Mouse (Mus musculus) limb, embryonic 10.5 days (tissue): Measurements from ENCODE around the gene Catspere2. TPM values are rescaled to one million over a fixed set of nuclear protein-coding genes. Genes with fewer than 3 reads are reported as not detected.
"Not testable (repeated sequence)": the region's sequence is repeated elsewhere in the genome, so short reads cannot be mapped to it uniquely, and the experiment has no call there.

ENCODE experiments used
- DNase-seq: peaks from one replicate; pipeline ENCODE4 v3.0.0-alpha.2; 2017; ENCODE audit warnings: low spot score
- H3K27ac ChIP-seq: fragments of 300-500 bp; sonication (generic); 2 replicates; pipeline ENCODE4 v1.5.1; 2016; ENCODE audit warnings: mild to moderate bottlenecking
- H3K27me3 ChIP-seq: fragments of 300-500 bp; sonication (generic); 2 replicates; pipeline ENCODE4 v1.6.1; 2016; ENCODE audit warnings: low read depth, mild to moderate bottlenecking; ENCODE audit not compliant: poor library complexity, severe bottlenecking
- H3K36me3 ChIP-seq: fragments of 300-500 bp; sonication (generic); 2 replicates; pipeline ENCODE4 v1.6.1; 2016; ENCODE audit warnings: mild to moderate bottlenecking, moderate library complexity
- H3K4me1 ChIP-seq: fragments of 300-500 bp; sonication (generic); 2 replicates; pipeline ENCODE4 v1.6.1; 2016
- H3K4me3 ChIP-seq: fragments of 300-500 bp; sonication (generic); 2 replicates; pipeline ENCODE4 v1.5.1; 2016; ENCODE audit warnings: mild to moderate bottlenecking, moderate library complexity
- H3K9me3 ChIP-seq: fragments of 300-500 bp; sonication (generic); replicated peaks from 2 replicates; pipeline ENCODE4 v1.6.1; 2016; ENCODE audit warnings: mild to moderate bottlenecking
- WGBS: fragments of 180-500 bp; shearing (Covaris S2); methylation state at CpG from one replicate; pipeline ENCODE4 v1.1.7; 2016; 5-methylcytosine and 5-hydroxymethylcytosine counted together
- polyA plus RNA-seq: library from polyadenylated mRNA; unstranded; fragments of >200 nt; fragmentation: Nextera tagmentation; extraction: Ambion mirVana; gene quantifications from 2 replicates; pipeline ENCODE4 v1.2.1, GENCODE M21; 2016

Catspere2 gene
- polyA plus RNA-seq, 1 experiment from 2014 or later: 0.08 TPM

DNA sequence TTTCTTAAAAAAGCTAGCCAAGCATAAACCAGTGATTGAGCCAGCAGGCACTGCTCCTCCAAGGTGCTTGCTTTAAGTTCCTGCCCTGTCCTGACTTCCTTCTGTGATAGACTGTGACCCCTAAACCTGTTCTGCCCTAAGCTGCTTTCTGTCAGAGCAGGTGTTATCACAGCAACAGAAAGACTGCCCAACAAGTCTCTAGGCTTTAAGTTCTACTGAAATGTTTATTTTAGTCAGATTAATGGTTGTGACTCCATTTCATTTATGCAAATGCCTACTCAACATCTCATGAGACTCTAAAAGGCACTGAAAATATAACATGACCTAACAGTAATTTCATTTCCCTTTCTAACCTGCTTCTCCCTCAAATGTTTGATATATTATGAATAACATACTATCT, 202.4 kb downstream of the Catspere2 start:
- Histone ChIP-seq H3K4me1 (peaks cover 13% of the 10 kb centered on the region), H3K27me3 (no peaks in the 10 kb centered on the region), H3K27ac (no peak overlapping the region), H3K9me3 (no peaks in the 10 kb centered on the region), H3K36me3 (no peaks in the 10 kb centered on the region), H3K4me3 (no peak overlapping the region)
- DNase-seq: no peak

DNA sequence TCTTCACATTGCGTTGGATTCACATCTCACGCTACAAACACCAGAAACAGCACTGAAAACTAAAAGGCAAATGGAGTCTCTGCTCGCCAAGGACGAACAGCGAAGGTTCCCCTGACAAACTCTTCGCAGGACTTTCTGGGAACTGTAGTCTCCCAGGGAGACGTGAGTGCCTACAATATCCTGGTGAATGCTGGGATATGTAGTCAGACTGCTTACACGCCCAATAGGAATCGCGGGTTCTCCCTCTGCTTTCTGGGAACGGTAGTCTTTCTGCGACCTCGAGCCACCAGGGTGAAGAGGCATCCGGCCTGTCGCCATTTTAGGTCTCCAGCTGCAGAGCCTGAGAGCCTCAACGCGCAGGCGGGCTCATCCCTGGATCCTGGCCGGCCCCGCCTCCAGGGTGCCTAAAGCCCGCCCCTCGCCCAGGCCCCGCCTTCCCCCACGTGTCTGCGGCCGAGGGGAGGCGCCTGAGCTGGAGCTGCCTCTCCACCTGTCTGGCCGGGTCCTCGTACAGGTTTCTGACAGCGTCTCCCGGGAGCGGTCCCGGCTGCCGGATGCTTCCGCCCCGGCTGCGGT, 204.1 kb downstream of the Catspere2 start, which contains the start of gene Desi2:
Desi2 (plus strand) TSS at position 202 of the 576 bp plus-strand sequence.
- H3K27me3 ChIP-seq, H3K9me3 ChIP-seq, H3K36me3 ChIP-seq: not testable (repeated sequence)
- Histone ChIP-seq H3K4me3 (peak within 1 kb of the TSS; percentile 60), H3K4me1 (peaks cover 13% of the 10 kb centered on the region), H3K27ac (peak within 1 kb of the TSS; percentile 78)
- peak; percentile 85 for DNase-seq
- under 1% methylated on average over 37 of the region's 37 CpGs for WGBS

DNA sequence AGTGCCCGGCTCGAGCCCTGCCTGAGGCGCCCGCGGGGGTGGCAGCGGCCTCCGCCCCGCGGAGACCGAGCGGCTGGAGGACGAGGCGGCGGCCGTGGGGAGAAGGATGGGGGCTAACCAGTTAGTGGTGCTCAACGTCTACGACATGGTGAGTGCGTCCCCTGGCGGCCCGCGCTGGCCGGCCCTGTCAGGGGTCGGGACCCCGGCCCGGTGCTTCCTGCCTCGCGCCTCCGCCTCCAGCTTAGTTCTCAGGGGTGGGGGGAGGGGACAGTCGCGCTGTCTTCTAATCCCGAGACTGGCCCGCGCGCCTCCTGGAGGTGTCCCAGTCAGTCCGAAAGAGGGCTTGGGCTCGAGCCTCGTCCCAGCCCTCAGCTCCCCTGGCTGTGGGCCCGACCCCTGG, 204.6 kb downstream of the Catspere2 start:
- H3K36me3 ChIP-seq, H3K9me3 ChIP-seq, H3K27me3 ChIP-seq: not testable (repeated sequence)
- WGBS: 1% methylated on average over 25 of the region's 38 CpGs
- peaks cover 13% of the 10 kb centered on the region for H3K4me1 ChIP-seq
- H3K4me3 ChIP-seq: peak overlapping the region; percentile 60
- H3K27ac ChIP-seq: peak overlapping the region; percentile 78; the same call in 1 of the 2 replicates
- peak; percentile 76 for DNase-seq

DNA sequence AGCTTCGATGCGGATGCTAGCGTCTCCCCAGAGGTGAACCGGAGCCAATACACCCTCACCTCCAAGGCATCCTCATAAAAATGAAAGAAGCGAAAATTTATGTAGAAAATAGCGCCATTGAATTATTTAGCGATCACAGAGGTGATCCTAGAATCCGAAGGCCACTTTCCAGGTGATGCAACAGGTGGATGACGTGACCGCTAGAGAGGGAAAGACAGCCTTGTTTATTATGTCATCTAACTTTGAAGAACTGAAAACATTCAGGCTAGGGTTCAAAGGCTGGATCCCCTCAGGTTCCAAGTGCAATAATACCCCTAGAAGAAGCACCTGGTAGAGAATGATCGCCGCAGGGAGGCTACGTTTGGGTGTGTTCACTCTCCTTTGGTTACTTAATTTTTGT, 205.2 kb downstream of the Catspere2 start:
- DNase-seq: no peak
- Histone ChIP-seq H3K4me1 (peaks cover 13% of the 10 kb centered on the region), H3K36me3 (no peaks in the 10 kb centered on the region), H3K9me3 (no peaks in the 10 kb centered on the region), H3K27me3 (no peaks in the 10 kb centered on the region), H3K27ac (no peak overlapping the region), H3K4me3 (peak overlapping the region; percentile 47)
- 11% methylated on average over 13 of the region's 13 CpGs for WGBS

DNA sequence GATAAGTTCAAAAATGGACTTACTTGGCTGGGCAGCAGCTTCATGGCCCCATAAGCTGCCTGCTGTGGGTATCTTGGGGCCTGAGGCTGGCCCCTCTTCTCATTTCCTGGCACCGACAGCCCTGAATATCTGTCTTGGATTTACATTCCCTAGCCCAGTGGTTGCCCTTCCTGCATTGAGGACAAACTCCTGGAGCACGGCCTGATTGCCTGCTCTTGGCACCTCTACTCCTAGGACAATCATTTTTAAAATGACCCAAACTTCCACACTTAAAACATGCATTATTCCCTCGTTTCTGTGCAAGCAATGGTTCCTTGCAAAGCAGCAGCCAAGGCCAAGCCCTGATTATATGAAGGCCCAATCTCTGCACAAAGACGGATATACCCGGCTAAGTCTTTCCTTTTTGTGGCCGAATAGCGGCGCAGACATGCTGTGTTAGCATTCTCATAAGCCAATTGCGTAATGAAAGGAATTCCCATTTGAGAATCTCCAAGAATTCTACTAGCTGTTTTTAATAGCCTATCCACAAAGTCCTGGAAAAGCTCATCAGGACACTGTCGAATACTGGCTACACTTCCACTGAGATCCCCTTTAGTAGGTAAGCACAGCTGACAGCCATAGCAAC, 222.6 kb downstream of the Catspere2 start:
- H3K4me1 ChIP-seq: no peaks in the 10 kb centered on the region
- H3K36me3 ChIP-seq: no peaks in the 10 kb centered on the region
- 96% methylated on average over 10 of the region's 10 CpGs for WGBS
- no peak overlapping the region for H3K27ac ChIP-seq
- H3K27me3 ChIP-seq: no peaks in the 10 kb centered on the region
- H3K9me3 ChIP-seq: no peaks in the 10 kb centered on the region
- DNase-seq: no peak
- no peak overlapping the region for H3K4me3 ChIP-seq

DNA sequence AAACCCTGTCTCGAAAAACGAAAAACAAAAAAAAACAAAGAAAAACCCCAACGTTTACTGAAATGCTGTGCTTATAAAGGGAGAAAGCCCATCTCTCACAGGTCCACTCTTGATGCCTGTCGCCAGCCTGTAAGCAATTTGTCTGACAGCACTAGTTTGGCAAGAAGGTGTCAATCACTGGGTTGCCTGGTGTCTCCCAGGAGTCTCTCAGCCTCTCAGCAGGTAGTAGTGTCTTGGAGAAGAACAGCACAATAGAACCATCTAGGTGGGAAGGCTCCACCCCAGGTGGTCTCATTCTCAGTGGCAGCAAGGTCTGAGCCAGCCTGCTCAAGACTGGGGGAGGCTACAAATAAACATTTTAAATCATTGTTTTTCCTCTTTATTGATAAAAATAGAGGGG, 224.6 kb downstream of the Catspere2 start:
- 80% methylated on average over 4 of the region's 4 CpGs for WGBS
- not testable (repeated sequence) for H3K4me1 ChIP-seq, DNase-seq

DNA sequence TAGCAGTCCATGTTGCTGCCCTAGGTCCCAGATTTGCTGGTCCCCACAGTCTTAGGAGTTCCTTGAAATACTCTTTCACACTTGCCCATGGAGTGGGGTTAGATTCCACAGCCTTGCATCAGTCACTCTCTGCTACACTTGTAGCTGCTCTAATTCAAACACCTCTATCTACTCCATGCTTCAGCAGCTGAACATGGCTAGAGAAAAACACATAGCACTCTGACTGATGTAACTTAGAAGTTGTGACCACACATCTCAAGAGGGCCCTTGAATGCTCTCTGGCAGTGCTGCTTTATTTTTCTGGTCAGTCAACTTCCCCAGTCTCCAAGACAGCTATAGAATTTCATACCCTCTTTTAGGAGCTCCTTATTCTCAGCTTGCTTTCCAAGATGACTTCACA, 226.7 kb downstream of the Catspere2 start:
- no peak overlapping the region for H3K27ac ChIP-seq
- no peaks in the 10 kb centered on the region for H3K4me1 ChIP-seq
- DNase-seq: no peak

More for the DNA sequence above, 224.6 kb downstream of the Catspere2 start:
- not testable (repeated sequence) for H3K4me3 ChIP-seq, H3K27ac ChIP-seq, H3K9me3 ChIP-seq, H3K27me3 ChIP-seq, H3K36me3 ChIP-seq

DNA sequence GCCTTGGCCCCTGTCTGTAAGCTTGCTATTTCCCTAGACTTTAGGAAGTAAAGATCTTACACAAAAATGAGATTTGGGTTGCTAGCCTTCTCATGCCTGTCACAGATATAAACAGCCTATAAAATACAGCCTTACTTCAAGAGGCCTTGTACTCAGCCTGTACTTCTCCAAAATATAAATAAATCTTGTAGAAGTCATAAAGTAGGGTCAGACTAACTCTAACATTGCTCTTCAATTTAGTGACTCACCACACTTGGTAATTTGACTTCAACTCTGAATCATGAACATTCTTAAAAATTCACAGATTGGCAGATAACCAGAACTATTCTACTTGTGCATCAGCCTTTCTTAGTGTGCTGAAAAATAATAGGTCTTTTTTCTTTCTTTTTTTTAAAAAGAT, 233.9 kb downstream of the Catspere2 start:
- Histone ChIP-seq H3K36me3 (no peaks in the 10 kb centered on the region), H3K4me3 (no peak overlapping the region), H3K27ac (no peak overlapping the region), H3K4me1 (no peaks in the 10 kb centered on the region), H3K27me3 (no peaks in the 10 kb centered on the region), H3K9me3 (no peaks in the 10 kb centered on the region)
- no peak for DNase-seq

More for the DNA sequence above, 226.7 kb downstream of the Catspere2 start:
- Histone ChIP-seq H3K4me3 (no peak overlapping the region), H3K36me3 (no peaks in the 10 kb centered on the region), H3K27me3 (no peaks in the 10 kb centered on the region), H3K9me3 (no peaks in the 10 kb centered on the region)

DNA sequence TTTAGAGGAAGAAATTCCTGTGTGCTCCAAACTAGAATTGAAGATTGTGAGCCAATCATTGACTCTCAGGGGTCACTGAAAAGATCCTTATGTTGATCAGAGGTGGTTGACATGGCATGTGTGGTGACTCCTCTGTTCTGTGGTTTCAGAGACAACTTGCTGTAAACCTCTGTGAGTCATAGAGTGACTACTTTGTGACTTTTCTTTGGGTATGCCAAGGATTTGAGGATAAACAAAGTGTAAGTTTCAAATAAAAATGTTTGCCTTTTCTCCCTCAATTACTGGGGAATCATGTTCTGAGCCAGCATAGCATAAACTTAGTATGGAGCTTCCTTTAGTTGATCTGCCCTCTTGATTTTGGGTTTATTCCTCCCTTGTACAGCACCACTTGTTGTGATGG, 235.1 kb downstream of the Catspere2 start:
- Histone ChIP-seq H3K4me3 (no peak overlapping the region), H3K9me3 (no peaks in the 10 kb centered on the region), H3K36me3 (no peaks in the 10 kb centered on the region), H3K27ac (no peak overlapping the region), H3K27me3 (no peaks in the 10 kb centered on the region), H3K4me1 (no peaks in the 10 kb centered on the region)
- DNase-seq: no peak

DNA sequence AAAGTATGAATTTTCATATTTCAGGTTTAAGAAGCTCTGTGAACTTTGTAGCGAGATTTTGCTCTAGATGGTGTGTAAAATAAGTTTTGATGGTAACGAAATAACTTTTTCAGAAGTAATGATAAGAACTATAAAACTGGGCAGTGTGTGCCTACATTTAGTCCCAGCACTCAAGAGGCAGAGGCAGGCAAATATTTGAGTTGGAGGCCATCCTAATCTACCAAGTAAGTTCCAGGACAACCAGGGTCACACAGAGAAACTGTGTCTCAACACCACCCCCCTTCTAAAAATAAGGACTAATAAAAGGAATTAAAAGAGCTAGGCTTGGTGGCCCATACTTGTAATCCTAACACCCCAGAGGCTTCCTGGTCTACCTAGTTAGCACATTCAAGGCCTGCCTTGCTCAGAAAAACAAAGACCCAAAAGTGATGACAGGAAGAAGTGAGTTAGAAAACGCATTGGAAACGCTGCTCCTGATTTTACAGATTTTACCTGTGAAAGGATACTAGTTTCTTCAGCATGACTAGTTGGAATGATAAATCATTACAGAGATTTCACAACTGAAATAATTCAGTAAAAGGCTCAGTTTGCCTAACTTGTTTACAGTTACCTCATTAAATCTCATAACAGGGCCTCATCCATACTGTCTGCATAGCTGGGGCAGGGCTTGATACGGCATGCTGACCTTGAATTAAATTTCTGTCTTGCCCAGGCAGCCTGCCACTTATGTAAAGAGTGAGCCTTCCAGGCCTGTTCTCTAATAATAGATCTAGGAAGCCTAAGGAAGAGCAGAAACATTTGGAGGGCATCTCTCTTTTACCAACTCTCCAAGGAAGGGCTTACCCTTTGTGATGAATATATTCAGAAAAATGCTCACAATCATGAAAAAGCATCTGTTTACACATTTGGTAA, 236.2 kb downstream of the Catspere2 start:
- no peak overlapping the region for H3K27ac ChIP-seq
- H3K4me3 ChIP-seq: no peak overlapping the region
- no peaks in the 10 kb centered on the region for H3K9me3 ChIP-seq
- no peaks in the 10 kb centered on the region for H3K36me3 ChIP-seq
- 90% methylated on average over 5 of the region's 5 CpGs for WGBS
- no peak for DNase-seq
- H3K27me3 ChIP-seq: no peaks in the 10 kb centered on the region
- no peaks in the 10 kb centered on the region for H3K4me1 ChIP-seq

Other genes starting within 250 kb of the Catspere2 start
- gene Adss, start 186.9 kb upstream of the Catspere2 start, polyA plus RNA-seq: 62.2 and 64.2 TPM in 2 replicates
- gene Desi2, start 204.0 kb downstream of the Catspere2 start, polyA plus RNA-seq: 14.2 and 14.5 TPM in 2 replicates